Mouse (Mus musculus): Measurements from ENCODE around the gene Popdc2. TPM values are rescaled to one million over a fixed set of nuclear protein-coding genes. Genes with fewer than 3 reads are reported as not detected.

Popdc2 gene
- total RNA-seq, 2 experiments from 2014 or later: 0.47 to 0.77 TPM

GRCm38 (mm10) chr16:38373941-38374340, 11.9 kb downstream of the Popdc2 start:
- intact Hi-C loops (cut with DNase I): no loop called here
- DNase-seq (ENCODE audit: low spot score in 2 of 2): no peak

- intact Hi-C loops (cut with DNase I): loop anchor here (5.0 kb wide), 2 partner anchors 78 to 108 kb away; partner anchors contain the start of gene Adprh
Observed at GRCm38 (mm10) chr16:38374379-38375140, 12.6 kb downstream of the Popdc2 start.

GRCm38 (mm10) chr16:38375182-38375581, 13.2 kb downstream of the Popdc2 start:
- intact Hi-C loops (cut with DNase I): loop anchor here (5.0 kb wide), 2 partner anchors 77 to 107 kb away; partner anchors contain the start of gene Adprh
- no peak for DNase-seq (ENCODE audit: low spot score in 2 of 2)

More at GRCm38 (mm10) chr16:38374379-38375140, 12.6 kb downstream of the Popdc2 start:
- no peak for DNase-seq (ENCODE audit: low spot score in 2 of 2)

- intact Hi-C loops (cut with DNase I): loop anchor here (5.0 kb wide), 2 partner anchors 76 to 106 kb away; partner anchors contain the start of gene Adprh
Observed at GRCm38 (mm10) chr16:38376163-38376840, 14.3 kb downstream of the Popdc2 start.

GRCm38 (mm10) chr16:38376841-38377249, 14.8 kb downstream of the Popdc2 start:
- intact Hi-C loops (cut with DNase I): loop anchor here (5.0 kb wide), 2 partner anchors 75 to 105 kb away; partner anchors contain the start of gene Adprh
- DNase-seq (ENCODE audit: low spot score in 2 of 2): no peak

More at GRCm38 (mm10) chr16:38376163-38376840, 14.3 kb downstream of the Popdc2 start:
- peak; percentile 56 to 58 for DNase-seq (ENCODE audit: low spot score in 2 of 2)

- no peak for DNase-seq (ENCODE audit: low spot score in 2 of 2)
- intact Hi-C loops (cut with DNase I): loop anchor here (5.0 kb wide), 2 partner anchors 75 to 105 kb away; partner anchors contain the start of gene Adprh
Observed at GRCm38 (mm10) chr16:38377546-38377945, 15.5 kb downstream of the Popdc2 start.

GRCm38 (mm10) chr16:38378591-38378990, 16.6 kb downstream of the Popdc2 start:
- no peak for DNase-seq (ENCODE audit: low spot score in 2 of 2)
- intact Hi-C loops (cut with DNase I): loop anchor here (5.0 kb wide), 2 partner anchors 74 to 104 kb away; partner anchors contain the start of gene Adprh

GRCm38 (mm10) chr16:38379088-38379487, 17.1 kb downstream of the Popdc2 start:
- DNase-seq (ENCODE audit: low spot score in 2 of 2): no peak
- intact Hi-C loops (cut with DNase I): loop anchor here (5.0 kb wide), 2 partner anchors 73 to 103 kb away; partner anchors contain the start of gene Adprh

- intact Hi-C loops (cut with DNase I): loop anchor here (5.0 kb wide), 2 partner anchors 73 to 103 kb away; partner anchors contain the start of gene Adprh
- DNase-seq (ENCODE audit: low spot score in 2 of 2): no peak
Observed at GRCm38 (mm10) chr16:38379493-38379892, 17.5 kb downstream of the Popdc2 start.

- DNase-seq (ENCODE audit: low spot score in 2 of 2): no peak
- intact Hi-C loops (cut with DNase I): loop anchor here (5.0 kb wide), 2 partner anchors 72 to 102 kb away; partner anchors contain the start of gene Adprh
Observed at GRCm38 (mm10) chr16:38379926-38380325, 17.9 kb downstream of the Popdc2 start.

- DNase-seq (ENCODE audit: low spot score in 2 of 2): no peak
- intact Hi-C loops (cut with DNase I): no loop called here
Observed at GRCm38 (mm10) chr16:38383683-38384082, 21.7 kb downstream of the Popdc2 start.

GRCm38 (mm10) chr16:38385184-38385634, 23.2 kb downstream of the Popdc2 start:
- no peak for DNase-seq (ENCODE audit: low spot score in 2 of 2)
- intact Hi-C loops (cut with DNase I): no loop called here

- DNase-seq (ENCODE audit: low spot score in 2 of 2): no peak
- intact Hi-C loops (cut with DNase I): no loop called here
Observed at GRCm38 (mm10) chr16:38385700-38386099, 23.7 kb downstream of the Popdc2 start.

GRCm38 (mm10) chr16:38387389-38387788, 25.4 kb downstream of the Popdc2 start:
- DNase-seq (ENCODE audit: low spot score in 2 of 2): no peak
- intact Hi-C loops (cut with DNase I): no loop called here

- intact Hi-C loops (cut with DNase I): no loop called here
Observed at GRCm38 (mm10) chr16:38388757-38389156, 26.7 kb downstream of the Popdc2 start.

GRCm38 (mm10) chr16:38389284-38389893, 27.4 kb downstream of the Popdc2 start:
- intact Hi-C loops (cut with DNase I): no loop called here
- DNase-seq (ENCODE audit: low spot score in 2 of 2): no peak

More at GRCm38 (mm10) chr16:38388757-38389156, 26.7 kb downstream of the Popdc2 start:
- DNase-seq (ENCODE audit: low spot score in 2 of 2): no peak

- DNase-seq (ENCODE audit: low spot score in 2 of 2): no peak
- intact Hi-C loops (cut with DNase I): no loop called here
Observed at GRCm38 (mm10) chr16:38390322-38390721, 28.3 kb downstream of the Popdc2 start.

GRCm38 (mm10) chr16:38392126-38392894, 30.3 kb downstream of the Popdc2 start:
- no peak for DNase-seq (ENCODE audit: low spot score in 2 of 2)
- intact Hi-C loops (cut with DNase I): no loop called here

GRCm38 (mm10) chr16:38394191-38394618, 32.2 kb downstream of the Popdc2 start:
- intact Hi-C loops (cut with DNase I): no loop called here

More at GRCm38 (mm10) chr16:38394191-38394618, 32.2 kb downstream of the Popdc2 start:
- no peak for DNase-seq (ENCODE audit: low spot score in 2 of 2)
